Mouse (Mus musculus) left cerebral cortex, postnatal 4 days (tissue): ENCODE measurements around the gene Lrrc32. TPM values are rescaled to one million over a fixed set of nuclear protein-coding genes. Genes with fewer than 3 reads are reported as not detected.

Source experiments
- DNase-seq: peaks from one replicate; pipeline ENCODE4 v3.0.0-alpha.2; 2022
- intact Hi-C: fragments of 180-260 bp; cut with DNase I; formaldehyde crosslinking; loops from one replicate; pipeline ENCODE4 v1.15.1; 2025
- total RNA-seq, 2 experiments: library from RNA; stranded (reverse); gene quantifications; 2 replicates each; pipeline ENCODE4 v1.2.3; 2021

Lrrc32 gene
- total RNA-seq, result 1 to 10 TPM; 6.4 to 7.6 TPM

- intact Hi-C loops, result loop anchor here (10.0 kb wide), 1 partner anchor 586 kb away; no protein-coding TSS in a partner anchor
- no peak for DNase-seq
These were observed at the start of gene Lrrc32 for GRCm38 (mm10) chr7:98489131-98489530. Gene Lrrc32, plus strand, starts transcription at chr7:98489283.

GRCm38 (mm10) chr7:98439956-98440466, 49.1 kb upstream of the Lrrc32 start, which contains the start of gene Gucy2d:
Gene Gucy2d, plus strand, starts transcription at chr7:98440416.
- DNase-seq, result no peak
- intact Hi-C loops, result loop anchor here (5.0 kb wide), 1 partner anchor 278 kb away; no protein-coding TSS in a partner anchor

GRCm38 (mm10) chr7:98446873-98447272, 42.2 kb upstream of the Lrrc32 start:
- intact Hi-C loops, result no loop called here
- no peak for DNase-seq

- intact Hi-C loops, result no loop called here
These were observed 41.3 kb upstream of the Lrrc32 start for GRCm38 (mm10) chr7:98447585-98448308.

GRCm38 (mm10) chr7:98448309-98448630, 40.8 kb upstream of the Lrrc32 start:
- intact Hi-C loops, result no loop called here
- DNase-seq, result no peak

More at GRCm38 (mm10) chr7:98447585-98448308, 41.3 kb upstream of the Lrrc32 start:
- no peak for DNase-seq

- no peak for DNase-seq
- intact Hi-C loops, result no loop called here
These were observed 39.4 kb upstream of the Lrrc32 start for GRCm38 (mm10) chr7:98449696-98450095.

GRCm38 (mm10) chr7:98454397-98455120, 34.5 kb upstream of the Lrrc32 start:
- DNase-seq, result no peak
- intact Hi-C loops, result no loop called here

GRCm38 (mm10) chr7:98460319-98460718, 28.8 kb upstream of the Lrrc32 start:
- DNase-seq, result no peak
- intact Hi-C loops, result no loop called here

GRCm38 (mm10) chr7:98469089-98469488, 20.0 kb upstream of the Lrrc32 start:
- DNase-seq, result no peak
- intact Hi-C loops, result no loop called here

- DNase-seq, result no peak
These were observed 16.6 kb upstream of the Lrrc32 start for GRCm38 (mm10) chr7:98472529-98472928.

GRCm38 (mm10) chr7:98474558-98474957, 14.5 kb upstream of the Lrrc32 start:
- no peak for DNase-seq
- intact Hi-C loops, result no loop called here

More at GRCm38 (mm10) chr7:98472529-98472928, 16.6 kb upstream of the Lrrc32 start:
- intact Hi-C loops, result no loop called here

GRCm38 (mm10) chr7:98477153-98477552, 11.9 kb upstream of the Lrrc32 start:
- intact Hi-C loops, result no loop called here
- DNase-seq, result peak; percentile 69

GRCm38 (mm10) chr7:98480481-98480880, 8.6 kb upstream of the Lrrc32 start:
- intact Hi-C loops, result loop anchor here (5.0 to 10.0 kb wide), 4 partner anchors 107 to 594 kb away; partner anchors contain the start of gene Wnt11
- DNase-seq, result no peak

GRCm38 (mm10) chr7:98481066-98481734, 7.9 kb upstream of the Lrrc32 start:
- intact Hi-C loops, result loop anchor here (5.0 to 10.0 kb wide), 4 partner anchors 106 to 594 kb away; partner anchors contain the start of gene Wnt11
- DNase-seq, result peak; percentile 88

- DNase-seq, result no peak
- intact Hi-C loops, result loop anchor here (5.0 to 10.0 kb wide), 4 partner anchors 105 to 593 kb away; partner anchors contain the start of gene Wnt11
These were observed 7.2 kb upstream of the Lrrc32 start for GRCm38 (mm10) chr7:98481861-98482260.

GRCm38 (mm10) chr7:98482551-98483267, 6.4 kb upstream of the Lrrc32 start:
- no peak for DNase-seq
- intact Hi-C loops, result loop anchor here (5.0 to 10.0 kb wide), 4 partner anchors 105 to 592 kb away; partner anchors contain the start of gene Wnt11

- no peak for DNase-seq
- intact Hi-C loops, result loop anchor here (5.0 to 10.0 kb wide), 4 partner anchors 104 to 592 kb away; partner anchors contain the start of gene Wnt11
These were observed 5.8 kb upstream of the Lrrc32 start for GRCm38 (mm10) chr7:98483268-98483607.

GRCm38 (mm10) chr7:98484878-98485277, 4.2 kb upstream of the Lrrc32 start:
- DNase-seq, result no peak
- intact Hi-C loops, result loop anchor here (5.0 to 10.0 kb wide), 4 partner anchors 102 to 590 kb away; partner anchors contain the start of gene Wnt11

GRCm38 (mm10) chr7:98485508-98485907, 3.6 kb upstream of the Lrrc32 start:
- no peak for DNase-seq
- intact Hi-C loops, result loop anchor here (10.0 kb wide), 1 partner anchor 589 kb away; no protein-coding TSS in a partner anchor

- intact Hi-C loops, result loop anchor here (10.0 kb wide), 1 partner anchor 588 kb away; no protein-coding TSS in a partner anchor
- no peak for DNase-seq
These were observed 2.6 kb upstream of the Lrrc32 start for GRCm38 (mm10) chr7:98486471-98486917.
